Mouse (Mus musculus): Measurements from ENCODE around the gene 9830107B12Rik.
"Not testable (repeated sequence)": the region's sequence is repeated elsewhere in the genome, so short reads cannot be mapped to it uniquely, and the experiment has no call there.

The 9830107B12Rik gene

DNA sequence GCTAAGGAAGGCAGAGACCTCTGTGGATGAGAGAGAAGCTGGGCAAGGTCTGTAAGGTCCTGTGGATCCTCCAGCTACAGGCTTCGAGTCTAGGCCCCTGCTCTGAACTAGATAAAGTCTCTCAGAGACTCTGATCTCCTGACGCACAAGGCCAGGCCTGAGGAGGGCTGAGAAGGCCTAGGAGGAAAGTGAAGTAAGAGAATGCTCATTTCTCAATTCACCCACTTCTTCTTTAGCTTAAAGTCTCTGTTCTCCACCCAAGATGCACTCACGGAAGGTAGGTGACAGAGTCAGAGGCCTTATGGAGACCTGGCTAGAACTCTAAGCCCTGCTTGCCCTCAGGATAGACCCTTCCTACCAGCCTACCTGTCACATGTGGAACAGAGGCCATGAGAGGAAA is at the start of gene 9830107B12Rik:
9830107B12Rik (minus strand) TSS at position 149 of the 400 bp plus-strand sequence.
- in situ Hi-C loops (cut with MboI, MseI): no loop called here

DNA sequence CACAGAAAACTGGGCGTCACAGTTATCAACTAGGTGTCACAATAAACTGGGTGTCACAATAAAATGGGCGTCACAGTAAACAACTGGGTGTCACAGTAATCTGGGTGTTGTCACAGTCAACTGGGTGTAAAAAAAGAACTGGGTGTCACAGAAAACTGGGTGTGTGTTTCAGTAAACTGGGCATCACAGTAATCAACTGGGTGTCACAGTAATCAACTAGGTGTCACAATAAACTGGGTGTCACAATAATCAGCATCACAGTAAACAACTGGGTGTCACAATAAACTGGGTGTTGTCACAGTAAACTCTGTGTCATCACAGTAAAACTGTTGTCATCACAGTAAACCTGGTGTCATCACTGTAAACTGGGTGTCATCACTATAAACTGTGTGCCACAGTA is 46.3 kb upstream of the 9830107B12Rik start:
- in situ Hi-C loops (cut with MboI, MseI): no loop called here

DNA sequence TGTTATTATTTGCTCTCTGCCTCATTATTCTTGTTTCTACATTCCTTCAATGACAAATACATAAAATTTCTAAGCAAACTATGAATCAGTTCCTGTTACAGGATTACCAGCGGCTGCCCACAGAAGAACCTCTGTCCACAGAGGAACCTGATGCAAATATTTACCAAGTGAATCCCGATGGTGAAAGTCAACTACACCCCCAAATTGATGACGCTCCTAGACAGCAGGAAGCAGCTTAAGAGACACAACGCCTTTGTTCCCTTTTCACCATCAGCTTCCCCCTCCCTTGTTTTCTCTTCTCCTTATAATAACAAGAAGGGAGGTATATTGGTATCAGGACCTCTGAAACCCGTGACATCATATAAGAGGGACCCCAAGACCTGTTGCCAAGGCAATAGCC is 39.2 kb upstream of the 9830107B12Rik start:
- in situ Hi-C loops (cut with MboI, MseI): no loop called here

DNA sequence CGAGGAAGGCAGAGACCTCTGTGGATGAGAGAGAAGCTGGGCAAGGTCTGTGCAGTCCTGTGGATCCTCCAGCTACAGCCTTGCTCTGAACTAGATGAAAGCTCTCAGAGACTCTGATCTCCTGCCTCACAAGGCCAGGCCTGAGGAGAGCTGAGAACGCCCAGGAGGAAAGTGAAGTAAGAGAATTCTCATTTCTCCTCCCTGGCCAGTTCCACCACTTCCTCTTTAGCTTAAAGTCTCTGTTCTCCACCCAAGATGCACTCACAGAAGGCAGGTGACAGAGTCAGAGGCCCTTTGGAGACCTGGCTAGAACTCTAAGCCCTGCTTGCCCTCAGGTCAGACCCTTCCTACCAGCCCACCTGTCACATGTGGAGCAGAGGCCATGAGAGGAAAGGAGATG is 21.0 kb upstream of the 9830107B12Rik start, which contains the start of gene A530064D06Rik:
A530064D06Rik (minus strand) TSS at position 173 of the 400 bp plus-strand sequence.
- in situ Hi-C loops (cut with MboI, MseI): not testable (repeated sequence)

DNA sequence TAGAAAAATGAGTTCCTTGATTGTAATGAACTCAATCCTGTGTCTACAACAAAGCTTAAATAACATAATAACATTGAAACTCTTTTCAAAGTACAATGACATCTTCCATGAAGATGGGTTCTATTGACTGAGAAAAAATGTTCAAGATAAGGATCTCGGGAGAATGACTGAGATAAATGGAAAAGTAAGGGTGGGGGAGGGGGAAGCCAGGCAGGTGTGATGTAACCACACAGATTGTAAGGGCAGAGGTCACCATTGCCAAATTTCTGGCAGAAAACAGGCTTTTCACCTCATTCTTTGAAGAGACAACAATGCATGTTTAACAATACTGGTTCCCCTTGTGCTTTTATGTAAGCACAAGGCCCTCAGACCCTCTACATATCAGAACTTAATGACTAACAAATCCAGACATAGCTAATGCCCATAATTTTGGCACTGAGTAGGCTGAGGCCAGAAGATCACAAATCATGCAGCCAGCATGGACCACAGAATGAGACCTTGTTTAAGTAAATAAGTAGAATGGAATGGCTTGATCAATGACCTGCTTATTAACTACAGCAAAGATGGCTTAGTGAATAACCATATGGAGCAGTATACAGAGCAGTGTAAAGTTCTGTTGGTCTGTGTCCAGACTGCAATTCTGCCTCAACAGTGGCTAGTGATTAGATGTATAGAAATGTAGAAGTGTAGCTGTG is 11.5 kb upstream of the 9830107B12Rik start:
- in situ Hi-C loops (cut with MboI, MseI): no loop called here

DNA sequence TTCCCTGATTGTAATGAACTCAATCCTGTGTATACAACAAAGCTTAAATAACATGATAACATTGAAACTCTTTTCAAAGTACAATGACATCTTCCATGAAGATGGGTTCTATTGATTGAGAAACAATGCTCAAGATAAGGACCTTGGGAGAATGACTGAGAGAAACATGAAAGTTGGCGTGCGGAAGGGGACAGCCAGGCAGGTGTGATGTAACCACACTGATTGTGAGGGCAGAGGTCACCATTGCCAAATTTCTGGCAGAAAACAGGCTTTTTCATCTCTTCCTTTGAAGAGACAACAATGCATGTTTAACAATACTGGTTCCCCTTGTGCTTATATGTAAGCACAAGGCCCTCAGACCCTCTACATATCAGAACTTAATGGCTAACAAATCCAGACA is 13.3 kb downstream of the 9830107B12Rik start:
- in situ Hi-C loops (cut with MboI, MseI): no loop called here

DNA sequence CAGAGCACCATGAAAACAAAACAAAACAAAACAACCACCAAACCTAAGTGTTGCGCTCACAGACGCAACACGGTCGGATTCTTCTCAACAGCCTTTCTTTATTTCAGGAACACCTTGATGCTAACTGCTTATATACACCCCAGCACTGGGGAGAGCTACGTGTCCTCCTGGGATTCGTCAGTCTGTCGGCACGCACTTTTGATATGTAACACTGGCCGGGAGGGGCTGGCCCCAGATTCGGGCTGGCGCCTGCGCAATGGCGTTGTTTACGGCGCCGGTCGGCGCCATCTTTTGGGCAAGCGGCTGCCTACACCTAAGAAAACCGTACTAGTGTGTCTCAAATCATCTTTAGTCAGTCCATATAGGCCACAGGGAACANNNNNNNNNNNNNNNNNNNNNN is 25.6 kb downstream of the 9830107B12Rik start:
- in situ Hi-C loops (cut with MboI, MseI): no loop called here

DNA sequence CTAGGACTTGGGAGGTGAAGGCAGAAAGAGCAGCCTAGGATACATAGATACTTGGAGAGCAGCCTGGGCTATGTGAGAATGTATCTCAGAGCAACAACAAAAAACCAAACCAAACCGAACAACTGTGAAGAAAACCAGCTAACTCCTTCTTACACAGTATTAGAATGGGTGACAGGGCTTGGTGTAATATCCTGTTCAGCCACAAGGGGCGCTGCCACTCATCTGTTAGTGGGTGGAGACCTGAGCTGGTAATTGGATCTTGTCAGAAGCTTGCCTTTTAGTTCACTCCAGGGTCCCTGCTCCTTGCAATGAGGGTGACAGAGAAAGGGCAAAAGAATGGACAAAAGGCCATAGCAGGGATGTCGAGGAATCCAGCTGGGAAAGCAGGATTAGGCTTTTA is 26.4 kb downstream of the 9830107B12Rik start:
- in situ Hi-C loops (cut with MboI, MseI): no loop called here

DNA sequence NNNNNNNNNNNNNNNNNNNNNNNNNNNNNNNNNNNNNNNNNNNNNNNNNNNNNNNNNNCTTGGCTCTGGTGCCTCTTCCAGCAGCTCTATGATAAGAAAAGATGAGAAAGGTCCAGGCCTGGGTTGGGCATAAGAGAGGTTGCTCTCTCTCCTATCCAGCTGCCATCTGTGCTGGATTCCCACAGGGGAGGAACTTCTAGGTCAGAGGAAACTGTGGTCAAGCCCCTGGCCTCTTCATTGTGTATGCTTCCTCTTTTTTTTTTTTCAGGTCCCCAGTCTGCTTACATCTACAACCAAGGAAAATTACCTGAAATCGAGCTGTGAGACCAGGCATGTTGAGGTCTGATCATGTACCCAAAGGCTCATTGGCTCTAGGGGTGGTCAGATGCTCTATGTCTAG is 27.5 kb downstream of the 9830107B12Rik start:
- in situ Hi-C loops (cut with MboI, MseI): no loop called here

DNA sequence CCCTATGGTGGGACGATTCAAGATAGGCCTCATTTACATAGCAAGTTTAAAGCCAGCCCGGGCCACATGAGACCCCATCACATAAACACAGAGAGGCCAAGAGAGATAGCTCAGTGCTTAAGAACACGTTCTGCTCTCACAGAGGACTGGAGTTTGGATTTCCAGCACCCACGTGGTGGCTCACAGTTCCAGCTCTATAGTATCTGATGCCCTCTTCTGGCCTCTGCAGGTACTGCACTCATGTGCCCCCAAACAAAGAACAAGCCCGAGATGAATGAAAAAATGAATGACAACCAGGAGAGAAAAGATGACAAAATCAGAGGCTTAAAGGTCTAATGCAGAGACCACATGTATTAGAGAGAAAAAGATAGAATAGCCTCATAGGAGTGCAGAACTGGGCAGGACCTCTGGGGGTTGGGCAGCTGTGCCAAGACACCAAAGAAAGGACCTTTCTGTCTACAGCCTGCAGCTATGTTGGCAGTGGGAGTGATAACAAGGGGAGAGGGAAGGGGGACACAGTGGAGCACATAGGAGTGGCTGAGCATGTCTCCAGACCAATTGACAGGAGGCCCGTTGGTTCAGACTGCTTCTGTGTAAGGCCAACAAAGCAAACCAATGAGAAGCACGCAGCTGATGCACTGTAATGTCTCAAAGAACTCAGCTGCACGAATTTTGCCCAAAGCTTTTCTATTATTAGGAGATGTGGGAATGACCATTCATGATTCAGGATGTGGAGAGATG is 35.4 kb downstream of the 9830107B12Rik start:
- in situ Hi-C loops (cut with MboI, MseI): no loop called here

DNA sequence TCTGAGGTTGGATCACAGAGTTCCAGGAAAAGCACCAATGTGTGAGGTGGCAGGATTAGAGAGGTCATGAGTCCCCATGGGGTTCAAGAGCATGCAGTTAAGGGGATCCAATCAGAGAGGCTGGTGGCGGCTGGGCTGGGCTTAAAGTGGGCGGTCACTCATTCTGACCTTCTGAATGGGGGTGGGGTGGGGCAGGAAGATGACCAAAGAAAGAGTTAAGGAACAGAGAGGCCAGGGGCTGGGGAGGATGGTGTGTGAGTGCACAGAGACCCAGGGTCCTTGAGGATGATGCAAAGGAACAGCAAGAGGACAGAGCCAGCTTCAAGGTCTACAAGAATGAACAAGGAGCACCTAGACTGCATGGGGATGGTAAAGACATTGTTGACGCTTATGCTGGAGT is 37.5 kb downstream of the 9830107B12Rik start:
- in situ Hi-C loops (cut with MboI, MseI): no loop called here

DNA sequence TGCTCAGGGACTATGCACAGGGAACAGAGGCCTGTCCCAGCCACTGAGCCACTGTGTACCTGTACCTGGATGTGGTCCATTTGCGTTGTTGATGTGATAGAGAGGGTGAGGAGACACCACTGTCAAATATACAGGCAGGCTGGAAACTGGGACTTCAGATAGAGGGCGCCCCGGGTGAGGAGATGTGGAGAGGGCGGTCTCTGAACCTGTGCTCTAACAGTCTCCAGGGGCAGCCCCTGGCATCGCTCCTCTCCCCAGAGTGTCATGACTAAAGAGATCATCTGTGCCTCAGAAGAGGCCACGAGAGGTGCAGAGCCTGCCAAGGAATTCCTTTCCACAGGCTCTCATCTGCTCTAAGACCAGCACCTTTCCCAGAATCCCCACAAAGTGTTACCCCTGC is 38.2 kb downstream of the 9830107B12Rik start:
- in situ Hi-C loops (cut with MboI, MseI): no loop called here

DNA sequence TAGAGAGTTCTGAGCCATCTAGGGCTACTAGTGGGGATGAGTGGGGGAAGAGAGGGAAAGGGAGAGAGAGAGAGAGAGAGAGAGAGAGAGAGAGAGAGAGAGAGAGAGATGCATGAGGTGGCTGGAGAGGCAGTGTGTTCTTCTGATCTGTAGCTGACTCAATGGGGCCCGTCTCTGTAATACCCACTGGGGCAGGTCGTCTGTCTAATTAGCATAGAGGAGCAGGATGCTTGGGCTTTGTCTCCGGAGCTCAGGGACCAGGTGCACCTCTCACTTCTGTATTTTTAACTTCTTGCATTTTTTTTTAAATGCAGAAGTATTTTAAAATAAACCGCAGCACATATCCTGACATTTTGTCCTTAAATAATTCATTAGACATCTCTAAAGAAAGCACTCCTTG is 38.7 kb downstream of the 9830107B12Rik start:
- in situ Hi-C loops (cut with MboI, MseI): no loop called here

DNA sequence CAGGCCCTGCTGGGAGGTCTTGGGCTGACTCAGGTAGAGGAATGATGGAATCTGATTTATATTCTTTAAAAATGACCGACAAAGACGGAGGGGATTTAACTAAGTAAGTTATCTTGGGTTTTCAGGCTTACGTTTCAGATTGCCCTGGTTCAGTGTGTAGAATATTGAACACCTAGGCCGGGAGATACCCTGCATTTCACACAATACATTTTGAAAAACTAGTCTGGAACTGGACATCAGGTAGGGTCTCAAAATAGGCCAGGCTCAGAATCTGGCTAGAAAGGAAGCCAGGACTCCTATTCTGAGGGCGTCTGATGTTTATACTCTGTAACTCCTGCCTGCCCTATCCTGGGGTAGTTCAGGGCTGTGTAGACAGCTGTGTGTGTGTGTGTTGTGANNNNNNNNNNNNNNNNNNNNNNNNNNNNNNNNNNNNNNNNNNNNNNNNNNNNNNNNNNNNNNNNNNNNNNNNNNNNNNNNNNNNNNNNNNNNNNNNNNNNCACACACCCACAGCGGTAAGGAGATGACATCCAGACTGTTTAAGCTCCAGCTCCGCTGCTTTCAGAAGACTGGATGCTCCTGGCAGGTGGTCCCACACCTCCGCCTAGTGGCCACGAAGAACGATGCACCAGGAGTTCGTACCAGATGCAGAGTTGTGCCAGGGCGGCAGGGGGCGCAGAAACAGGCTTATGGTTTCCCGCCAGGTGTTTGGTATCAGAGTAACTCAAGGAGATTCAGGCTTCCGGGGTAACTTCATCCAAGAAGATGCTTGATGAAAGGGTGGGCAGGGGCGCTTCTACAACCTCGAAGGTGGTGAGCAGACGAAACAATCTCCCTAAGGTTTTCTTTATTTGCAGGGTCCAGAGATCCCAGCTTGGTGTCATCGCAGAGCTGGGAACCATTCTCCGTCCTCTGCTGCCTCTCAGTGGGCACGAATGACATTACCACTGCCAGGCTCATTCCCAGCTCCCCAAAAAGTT is 45.3 kb downstream of the 9830107B12Rik start:
- in situ Hi-C loops (cut with MboI, MseI): no loop called here

DNA sequence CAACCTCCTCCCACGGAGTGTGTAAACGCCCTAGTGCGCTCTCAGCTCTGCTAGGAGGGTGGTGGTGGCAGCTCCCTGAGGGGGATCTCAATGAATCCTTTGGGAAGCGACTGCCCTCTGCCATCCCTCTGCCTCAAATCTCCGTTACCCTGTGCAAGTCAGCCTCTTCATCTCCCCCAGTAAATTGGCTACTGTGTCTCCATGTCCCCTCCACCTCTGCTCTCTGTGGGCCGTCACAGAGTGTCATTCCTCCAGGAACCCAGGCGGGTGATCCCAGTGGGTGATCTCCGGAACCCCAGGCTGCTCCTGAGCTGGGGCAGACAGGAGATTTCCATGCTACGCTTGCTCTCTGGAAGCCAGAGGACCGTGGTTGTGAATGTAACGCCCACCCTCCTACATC is 46.8 kb downstream of the 9830107B12Rik start:
- in situ Hi-C loops (cut with MboI, MseI): loop anchor here (5.0 kb wide), 2 partner anchors 52 to 307 kb away; no protein-coding TSS in a partner anchor

DNA sequence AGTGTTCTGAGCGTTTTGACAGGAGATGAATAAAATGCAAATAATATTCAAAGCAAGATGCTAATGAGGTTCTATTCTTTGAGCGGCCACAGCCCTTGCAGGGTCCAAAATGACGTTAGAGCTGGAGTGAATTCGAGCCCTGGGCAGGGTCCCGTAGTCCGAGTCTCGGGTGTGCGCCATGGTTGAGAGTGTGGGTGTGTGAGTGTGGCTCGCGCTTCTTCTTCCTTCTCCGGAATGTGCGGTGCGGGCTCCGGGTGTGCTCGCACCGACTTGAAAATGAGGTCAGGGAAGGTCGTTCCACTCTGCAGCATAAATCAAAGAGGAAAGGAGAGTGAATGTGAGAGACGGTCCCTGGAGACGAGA is 47.6 kb downstream of the 9830107B12Rik start:
- in situ Hi-C loops (cut with MboI, MseI): loop anchor here (5.0 kb wide), 2 partner anchors 51 to 306 kb away; no protein-coding TSS in a partner anchor

DNA sequence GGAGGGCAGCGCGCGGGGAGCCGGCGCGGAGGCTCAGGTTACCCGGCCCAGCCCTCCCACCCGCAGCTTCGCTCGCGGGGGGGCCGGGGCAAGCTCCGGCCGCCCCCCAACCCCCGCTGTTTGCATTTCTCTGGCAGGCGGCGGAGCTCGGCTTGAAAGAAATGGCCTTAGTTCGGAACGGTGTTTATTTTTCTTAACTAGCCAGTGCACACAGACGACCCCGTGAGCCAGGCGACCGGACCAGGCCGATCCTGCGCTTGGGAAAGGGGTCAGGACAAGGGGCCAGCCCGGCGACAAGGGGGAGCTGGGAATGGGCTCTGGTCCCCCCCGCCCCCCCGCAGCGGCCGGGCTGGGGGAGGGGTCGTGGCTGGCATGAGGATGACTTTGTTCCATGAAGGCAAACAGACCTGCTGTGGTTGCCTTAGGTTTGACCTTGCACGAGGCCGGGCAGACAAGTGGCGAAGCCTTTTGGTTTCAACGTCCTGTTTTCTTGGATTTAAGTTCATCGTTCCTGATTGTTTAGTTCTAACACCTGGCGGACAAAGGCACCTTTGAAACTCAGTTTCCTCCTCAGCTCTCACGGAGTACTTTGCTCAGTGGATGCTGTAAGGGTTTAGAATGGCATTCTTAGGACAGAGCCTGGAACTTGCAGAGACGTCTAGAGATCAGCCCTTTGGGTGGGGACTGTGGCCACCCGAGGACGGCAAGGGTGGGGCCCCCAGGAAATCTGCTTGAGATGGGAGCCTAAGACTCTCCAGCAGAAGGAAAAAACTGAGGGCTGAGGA is 48.1 kb downstream of the 9830107B12Rik start:
- in situ Hi-C loops (cut with MboI, MseI): loop anchor here (5.0 kb wide), 2 partner anchors 51 to 306 kb away; no protein-coding TSS in a partner anchor

DNA sequence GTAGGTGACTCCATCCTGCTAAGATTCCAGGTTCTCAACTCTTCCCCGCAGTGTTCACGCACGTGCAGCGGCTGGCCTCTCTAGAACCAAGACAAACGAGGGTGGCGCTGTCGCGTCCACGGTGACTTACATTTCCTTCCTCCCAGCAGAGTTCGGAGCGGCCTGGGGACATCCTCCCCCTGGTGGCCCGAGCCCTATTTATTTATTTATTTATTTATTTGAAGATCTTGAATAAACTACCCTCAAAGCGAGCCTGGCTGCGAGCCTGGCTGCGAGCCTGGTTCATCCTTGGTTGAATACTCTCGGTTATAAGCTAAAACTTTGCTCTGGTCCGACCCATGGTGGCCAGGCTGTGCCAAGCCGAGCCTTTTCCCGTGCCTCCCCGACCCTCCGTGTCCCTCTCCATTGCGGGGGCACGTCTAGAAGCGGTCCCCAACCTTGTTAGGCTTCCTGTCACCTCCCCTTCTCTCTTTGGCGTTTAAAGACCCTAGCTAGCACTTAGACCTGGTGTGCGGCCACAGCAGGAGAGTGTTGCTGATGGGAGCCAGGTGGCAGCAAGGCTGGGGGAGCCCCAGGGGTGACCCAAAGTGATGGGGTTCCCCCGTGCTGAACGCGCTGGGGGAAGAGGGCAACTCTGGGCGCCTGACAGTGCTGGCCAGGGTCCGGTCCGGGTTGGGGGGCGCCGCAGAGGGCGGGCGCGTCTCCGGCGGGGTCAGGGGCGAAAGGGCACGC is 48.9 kb downstream of the 9830107B12Rik start:
- in situ Hi-C loops (cut with MboI, MseI): loop anchor here (5.0 kb wide), 2 partner anchors 50 to 305 kb away; no protein-coding TSS in a partner anchor

DNA sequence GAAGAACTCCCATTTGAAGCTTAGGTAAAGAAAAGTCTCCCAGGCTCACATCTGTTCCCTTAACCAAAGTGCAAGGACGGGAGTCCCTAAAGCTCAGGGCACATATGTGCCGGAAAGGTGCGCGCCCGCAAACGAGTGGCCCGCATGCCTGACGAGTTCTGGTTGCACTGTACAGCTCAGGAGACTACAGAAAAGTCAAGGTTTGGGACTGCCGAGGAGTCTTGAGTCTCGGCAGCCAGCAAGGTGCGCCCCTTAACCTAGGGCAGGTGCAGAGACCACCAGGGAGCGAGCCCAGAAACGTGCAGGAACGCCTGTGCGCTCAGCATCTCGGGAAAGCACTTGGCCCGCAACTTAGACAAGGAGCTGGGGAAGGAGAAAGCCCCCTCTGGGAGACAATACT is 49.7 kb downstream of the 9830107B12Rik start:
- in situ Hi-C loops (cut with MboI, MseI): loop anchor here (5.0 kb wide), 2 partner anchors 49 to 304 kb away; no protein-coding TSS in a partner anchor

DNA sequence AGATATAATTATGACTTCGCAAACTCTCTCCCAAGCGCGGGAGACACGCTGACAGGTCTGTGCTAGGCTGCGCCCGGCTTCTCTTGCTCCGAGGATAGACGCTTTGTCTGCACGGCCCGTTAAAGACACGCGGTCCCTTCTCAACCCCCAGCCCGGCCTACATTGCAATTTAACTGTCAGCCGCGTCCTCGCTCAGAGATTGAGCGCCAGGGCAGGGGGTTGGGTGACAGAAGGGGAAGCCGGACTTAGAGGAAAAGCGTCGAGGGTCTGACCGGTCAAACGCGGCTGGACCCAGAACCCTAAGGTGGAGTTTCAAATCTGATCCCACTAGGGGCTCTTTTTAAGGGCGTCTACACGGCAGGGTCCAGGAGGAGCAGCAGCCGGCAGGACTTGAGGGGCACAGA is 50.3 kb downstream of the 9830107B12Rik start:
- in situ Hi-C loops (cut with MboI, MseI): loop anchor here (5.0 kb wide), 2 partner anchors 48 to 303 kb away; no protein-coding TSS in a partner anchor

Data from T-helper 1 cell (primary cell).